Mouse (Mus musculus): ENCODE measurements at regions not wholly inside any gene's neighbourhood (a gene's known extent, or its start where the extent isn't known, plus 50 kb on each side); places are given as distances from the start of the nearest gene placed in this dataset.

DNA sequence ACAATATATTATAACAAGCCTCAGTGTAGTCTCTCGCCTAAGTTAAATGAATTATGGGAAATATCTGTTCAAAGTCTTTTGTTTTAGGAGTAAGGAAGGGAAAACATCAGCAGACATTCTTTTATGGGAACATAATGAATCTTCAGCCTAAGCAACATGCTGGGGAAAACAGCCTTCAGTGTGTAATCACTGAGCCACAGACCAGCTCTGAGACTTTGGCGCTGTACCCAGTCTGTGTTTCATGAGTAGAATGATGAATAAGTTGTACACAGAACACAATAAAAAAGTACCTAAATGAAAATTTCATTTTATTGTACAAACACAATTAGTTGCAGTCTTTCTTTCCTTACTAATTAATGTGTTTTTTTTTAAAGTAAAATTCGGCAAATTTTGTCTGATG lies 1774.8 kb upstream of the Pcdh20 start:
- no peak for TF ChIP-seq ZNF384 (IDR thresholded peaks at IDR 0.05; ENCODE audit: low read depth, low read length)
- no peak for TF ChIP-seq ZC3H11A (IDR thresholded peaks at IDR 0.05; ENCODE audit: borderline replicate concordance, low read depth, low read length)

Measured in ES-E14 (cell line).